Mouse (Mus musculus) left cerebral cortex, adult 9 months (tissue): ENCODE data around the gene Zfp459.
A peak's percentile ranks its signal among the peaks of the same experiment; 100 is the strongest.
"Not testable (repeated sequence)": the region's sequence is repeated elsewhere in the genome, so short reads cannot be mapped to it uniquely, and the experiment has no call there.

Experiments
- DNase-seq, 2 experiments: peaks; one replicate each; pipeline ENCODE4 v3.0.0; 2022; ENCODE audit warnings: low spot score in 2 of 2

The Zfp459 gene

DNA sequence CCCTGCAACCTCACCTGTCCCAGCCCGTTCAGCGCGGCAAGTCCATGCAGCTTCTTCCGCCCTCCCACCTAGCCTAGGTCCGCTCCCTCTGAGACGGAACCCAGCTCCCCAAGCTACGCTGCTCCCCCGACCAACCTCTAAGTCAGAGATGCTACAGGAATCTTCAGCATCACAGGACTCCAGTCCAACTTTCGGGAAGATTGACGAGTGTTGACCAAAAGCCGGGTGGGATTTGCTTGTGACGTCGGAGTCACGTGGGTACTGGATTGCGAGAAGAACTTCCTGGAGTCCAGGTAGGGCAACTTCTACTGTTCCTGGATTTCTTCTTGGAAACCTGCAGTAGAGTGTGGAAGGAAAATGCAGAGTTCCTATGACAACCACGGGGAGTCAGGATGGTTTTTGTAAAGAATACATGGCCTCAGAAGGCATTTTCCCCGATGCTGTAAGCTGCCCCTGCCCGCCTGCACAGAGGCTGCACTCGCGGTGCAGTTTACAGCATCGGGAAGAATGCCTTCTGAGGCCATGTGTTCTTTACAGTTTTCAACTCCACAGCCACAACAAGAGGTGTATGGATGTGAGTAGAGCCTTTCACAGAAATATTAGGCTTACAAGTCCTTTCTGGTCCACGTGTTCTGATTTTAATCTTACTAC is at the start of gene Zfp459:
TSS of gene Zfp459 (minus strand) at position 212 of the 651 bp plus-strand sequence.
- DNase-seq = peak in 1 of 2 experiments; percentile 23

DNA sequence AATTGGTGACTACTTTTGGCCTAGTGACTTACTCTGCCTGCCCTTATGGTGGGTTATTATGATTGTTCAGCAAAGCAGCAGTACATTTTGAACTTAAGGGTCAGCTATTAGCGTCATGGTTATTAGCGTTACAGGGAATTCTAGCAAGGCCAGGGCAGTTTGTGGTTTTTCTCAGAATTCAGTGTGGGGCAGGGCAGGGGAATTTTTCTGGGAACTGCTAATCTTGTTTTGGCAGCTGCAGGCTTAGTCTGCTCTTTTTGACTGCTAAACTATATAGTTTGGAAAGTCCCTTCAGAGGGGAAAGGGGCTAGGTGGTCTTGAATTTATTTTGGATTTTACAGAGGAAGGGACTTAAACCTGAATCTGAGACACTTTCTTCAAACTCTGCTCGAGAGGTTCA is 48.1 kb upstream of the Zfp459 start:
- DNase-seq = no peak

DNA sequence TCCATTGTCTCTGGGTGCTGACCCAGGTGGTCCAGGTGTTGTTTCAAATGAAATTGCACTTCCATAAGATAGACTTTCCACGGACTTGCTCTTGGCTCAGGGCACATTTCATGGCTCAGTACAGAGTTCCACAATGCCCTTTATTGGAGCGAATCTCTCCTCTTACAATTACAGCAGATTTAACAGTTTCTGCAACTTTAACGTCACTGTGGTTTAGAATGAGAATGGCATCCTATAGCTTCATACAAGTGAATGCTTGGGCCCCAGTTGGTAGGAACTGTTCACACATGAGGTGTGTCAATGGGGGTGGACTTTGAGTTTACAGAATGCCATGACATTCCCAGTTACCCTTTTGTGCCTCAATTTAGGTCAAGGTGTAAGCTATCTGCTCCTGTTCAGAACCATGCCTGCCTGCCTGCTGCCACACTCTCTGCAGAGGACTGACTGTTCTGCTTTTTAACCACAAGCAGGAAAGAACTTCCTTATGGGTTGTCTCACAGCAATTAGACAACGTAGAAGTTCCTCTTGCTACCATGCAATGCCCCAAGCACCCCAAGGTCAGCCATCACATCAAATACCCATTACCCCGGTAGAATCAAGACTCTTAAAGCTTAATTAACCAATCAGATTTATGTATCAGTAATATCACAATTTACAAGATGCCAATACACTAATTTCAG is 42.4 kb upstream of the Zfp459 start:
- not testable (repeated sequence) for DNase-seq

DNA sequence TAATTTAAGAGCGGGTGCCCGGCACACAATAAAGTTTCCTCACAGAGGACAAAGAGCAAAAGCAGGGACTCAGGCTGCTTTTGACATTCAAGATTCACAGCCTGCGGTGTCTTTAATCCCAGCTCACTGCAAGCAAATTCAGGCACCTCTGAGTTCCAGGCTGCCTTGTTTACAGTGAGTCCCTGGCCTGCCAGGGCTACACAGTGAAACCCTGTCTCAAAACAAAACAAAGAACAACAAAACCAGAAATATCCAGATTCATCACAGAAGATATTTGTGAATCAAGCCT is 30.7 kb upstream of the Zfp459 start:
- DNase-seq = no peak

DNA sequence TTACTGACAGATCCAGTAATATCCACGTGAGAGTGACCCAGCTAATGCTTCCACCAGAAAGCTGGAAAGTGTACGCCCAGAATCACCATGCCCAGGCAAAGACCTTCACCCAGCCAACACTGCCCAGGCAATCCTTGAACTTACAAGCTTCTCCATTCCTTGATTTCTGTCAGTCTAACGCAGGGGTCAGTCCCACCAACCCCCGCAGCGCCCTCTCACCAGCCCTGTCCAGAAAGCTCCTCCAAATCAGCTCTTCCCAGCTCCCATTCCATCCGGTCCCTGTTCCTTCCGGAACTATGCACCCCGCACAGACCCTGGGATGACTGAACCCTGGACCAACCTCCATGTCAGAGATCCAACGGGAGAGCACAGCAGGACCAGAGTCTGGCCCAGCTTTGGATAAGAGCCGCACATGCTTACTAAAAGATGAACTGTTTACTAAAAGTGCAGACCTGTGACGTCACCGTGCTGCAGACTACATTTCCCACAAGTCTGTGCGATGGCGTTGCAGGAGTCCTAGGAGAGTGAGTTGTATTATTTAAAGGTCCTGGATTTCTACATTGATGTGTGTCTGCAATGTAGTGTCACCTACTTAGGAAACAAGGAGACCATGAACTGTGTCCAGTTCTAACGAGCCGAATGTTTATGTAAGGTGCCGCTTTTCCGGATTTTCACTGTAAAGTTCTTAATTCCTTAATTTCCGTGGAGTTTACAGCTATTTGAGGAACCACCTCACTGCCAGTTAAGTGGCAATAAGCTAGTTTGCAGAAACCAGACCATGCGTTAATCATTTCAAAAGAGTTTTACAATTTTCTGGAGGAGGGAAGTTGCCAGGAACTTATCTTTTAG is 30.2 kb upstream of the Zfp459 start, which contains the start of gene Zfp874a:
TSS of gene Zfp874a (minus strand) at position 453 of the 849 bp plus-strand sequence.
- DNase-seq = peak; percentile 80 to 95

DNA sequence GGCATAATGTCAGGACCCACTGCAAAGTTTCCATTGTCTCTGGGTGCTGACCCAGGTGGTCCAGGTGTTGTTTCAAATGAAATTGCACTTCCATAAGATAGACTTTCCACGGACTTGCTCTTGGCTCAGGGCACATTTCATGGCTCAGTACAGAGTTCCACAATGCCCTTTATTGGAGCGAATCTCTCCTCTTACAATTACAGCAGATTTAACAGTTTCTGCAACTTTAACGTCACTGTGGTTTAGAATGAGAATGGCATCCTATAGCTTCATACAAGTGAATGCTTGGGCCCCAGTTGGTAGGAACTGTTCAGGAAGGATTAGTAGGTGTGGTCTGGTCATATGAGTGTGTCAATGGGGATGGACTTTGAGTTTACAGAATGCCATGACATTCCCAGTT is 15.9 kb upstream of the Zfp459 start:
- DNase-seq = not testable (repeated sequence)

DNA sequence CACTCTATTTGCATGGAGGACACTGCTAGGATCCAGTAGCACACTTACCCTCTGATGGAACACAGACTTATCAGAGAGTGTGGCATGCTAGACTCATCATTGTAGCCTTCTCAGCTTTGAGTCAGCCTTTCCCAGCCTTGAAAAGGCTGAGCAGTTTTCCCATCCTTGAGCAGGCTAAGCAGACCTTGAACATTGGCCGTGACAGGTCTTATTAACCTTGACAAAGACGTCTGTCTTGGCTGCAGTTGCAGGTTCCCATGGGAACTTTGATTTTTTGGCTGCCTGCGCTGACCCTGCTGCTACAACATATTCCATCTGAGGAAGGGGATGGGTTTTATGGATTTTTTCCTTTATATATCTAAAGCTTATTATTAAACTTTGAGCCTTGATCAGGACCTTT is 6.9 kb upstream of the Zfp459 start:
- DNase-seq = no peak

DNA sequence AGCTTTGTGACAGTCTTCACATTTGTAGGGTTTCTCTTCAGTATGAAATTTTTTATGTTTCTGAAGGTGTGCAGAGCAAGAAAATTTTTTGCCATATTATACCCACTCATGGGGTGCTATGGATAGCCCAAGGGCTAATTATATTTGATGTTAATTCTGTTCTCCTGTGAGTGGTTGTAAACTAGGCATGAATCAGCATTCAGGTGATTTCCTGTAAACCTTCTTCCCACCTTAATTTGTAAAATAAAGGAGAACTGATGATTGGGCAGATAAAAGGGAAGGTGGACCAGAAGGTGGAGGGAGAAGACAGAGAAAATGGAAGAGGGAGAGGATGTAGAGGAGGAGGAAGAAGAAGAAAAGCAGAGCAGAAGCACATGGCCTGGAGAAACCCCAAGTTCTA is 4.5 kb upstream of the Zfp459 start:
- not testable (repeated sequence) for DNase-seq

DNA sequence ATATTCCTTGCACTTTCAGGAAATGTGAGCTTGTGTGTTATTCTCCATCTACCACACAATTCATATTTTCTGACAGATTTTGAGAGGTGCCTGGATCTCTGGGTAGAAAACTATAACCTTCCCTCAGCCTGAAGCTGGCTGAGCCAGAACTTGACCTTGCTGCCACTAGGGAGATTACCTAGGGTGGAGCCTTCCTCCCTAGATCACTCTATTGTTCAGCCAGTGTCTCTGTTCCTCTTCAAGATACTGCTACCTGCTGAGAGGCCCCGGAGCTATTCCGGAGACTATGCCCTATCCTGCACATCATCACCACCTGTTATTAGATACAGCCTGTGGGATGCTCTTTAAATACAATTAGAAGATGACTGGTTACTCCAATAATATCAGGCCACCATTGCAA is 1.3 kb upstream of the Zfp459 start:
- not testable (repeated sequence) for DNase-seq

DNA sequence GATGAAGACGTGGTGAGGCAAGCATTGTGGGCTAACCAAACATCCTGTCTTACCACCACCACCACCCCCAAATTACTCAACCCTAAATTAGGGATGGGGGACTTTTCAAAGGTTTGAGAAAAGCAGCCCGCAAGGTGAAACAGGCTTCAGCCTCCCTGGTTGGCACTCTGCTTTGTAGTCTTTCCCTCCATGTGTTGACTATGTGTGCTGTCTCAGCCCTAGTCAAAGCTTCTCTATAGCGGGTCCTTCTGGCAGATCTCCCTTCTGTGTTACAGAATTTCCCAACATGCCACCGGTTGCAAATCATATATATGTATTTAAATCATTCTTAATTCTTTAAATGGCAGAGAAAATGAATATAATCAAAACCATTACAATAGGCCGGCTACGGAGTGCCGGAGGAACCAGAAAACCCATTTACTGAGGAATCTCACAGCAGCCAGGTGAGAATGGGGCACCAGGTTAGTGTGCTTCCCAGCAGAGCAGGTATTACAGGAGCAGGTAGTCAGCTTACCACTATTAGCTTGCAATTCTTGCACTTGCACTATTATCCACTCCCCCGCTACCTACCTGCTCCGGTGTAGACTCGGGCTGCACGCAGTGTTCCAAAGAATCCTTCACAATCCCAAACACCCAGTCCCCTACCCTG is 536 bp downstream of the Zfp459 start:
- DNase-seq = peak in 1 of 2 experiments; percentile 2

DNA sequence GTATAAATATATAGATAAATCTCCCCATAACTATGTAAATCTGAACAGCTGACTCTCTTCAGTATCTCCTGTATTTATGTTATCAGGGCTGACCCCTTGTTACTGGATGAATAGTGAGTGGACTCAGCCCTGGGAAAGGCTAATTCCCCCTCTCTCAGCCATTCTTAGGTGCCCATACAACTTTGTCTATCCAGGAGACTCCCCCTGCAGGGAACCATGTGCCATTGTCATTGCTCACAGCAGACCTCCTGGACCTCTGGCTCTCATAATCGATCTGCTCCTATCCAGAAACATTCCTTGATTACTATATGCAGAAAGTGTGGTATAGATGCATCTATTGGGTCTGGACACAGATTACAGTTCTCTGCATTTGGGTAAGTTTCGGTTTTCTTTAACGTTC is 4.4 kb downstream of the Zfp459 start:
- no peak for DNase-seq

DNA sequence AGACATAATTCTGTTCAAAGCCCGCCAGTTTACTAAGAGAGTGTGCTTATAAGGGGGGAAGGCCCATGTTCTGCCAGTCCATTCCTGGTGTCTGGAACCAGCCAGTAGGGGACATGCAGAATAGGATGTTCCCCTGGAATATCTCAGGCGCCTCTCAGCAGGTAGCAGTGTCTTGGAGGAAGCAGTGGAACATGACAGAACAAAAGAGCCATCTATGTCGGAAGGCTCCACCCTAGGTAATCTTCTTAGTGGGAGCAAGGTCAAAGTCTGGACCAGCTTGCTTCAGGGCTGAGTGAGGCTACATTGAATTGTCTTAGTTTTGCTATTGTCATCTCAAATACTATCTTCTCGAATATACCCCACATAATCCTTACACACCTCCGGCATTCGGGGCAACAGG is 5.5 kb downstream of the Zfp459 start:
- no peak for DNase-seq

DNA sequence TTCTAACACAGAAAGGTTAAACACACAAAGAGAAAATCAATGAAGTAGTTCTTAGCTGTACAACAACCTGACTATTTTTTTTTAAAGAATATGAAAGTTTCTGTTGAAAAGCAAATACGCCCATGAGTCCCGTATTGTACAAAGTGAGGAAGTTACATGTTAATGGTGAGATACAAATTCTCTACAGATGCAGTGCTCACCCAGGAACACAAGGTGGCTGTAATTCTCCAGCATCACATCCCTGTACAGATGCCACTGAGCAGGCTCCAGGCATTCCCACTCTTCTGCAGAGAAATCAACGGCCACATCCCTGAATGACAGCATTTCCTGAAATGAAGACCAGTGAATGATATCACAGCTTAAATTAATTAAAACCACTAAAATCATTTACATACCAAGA is 7.6 kb downstream of the Zfp459 start:
- DNase-seq = peak in 1 of 2 experiments; percentile 5

DNA sequence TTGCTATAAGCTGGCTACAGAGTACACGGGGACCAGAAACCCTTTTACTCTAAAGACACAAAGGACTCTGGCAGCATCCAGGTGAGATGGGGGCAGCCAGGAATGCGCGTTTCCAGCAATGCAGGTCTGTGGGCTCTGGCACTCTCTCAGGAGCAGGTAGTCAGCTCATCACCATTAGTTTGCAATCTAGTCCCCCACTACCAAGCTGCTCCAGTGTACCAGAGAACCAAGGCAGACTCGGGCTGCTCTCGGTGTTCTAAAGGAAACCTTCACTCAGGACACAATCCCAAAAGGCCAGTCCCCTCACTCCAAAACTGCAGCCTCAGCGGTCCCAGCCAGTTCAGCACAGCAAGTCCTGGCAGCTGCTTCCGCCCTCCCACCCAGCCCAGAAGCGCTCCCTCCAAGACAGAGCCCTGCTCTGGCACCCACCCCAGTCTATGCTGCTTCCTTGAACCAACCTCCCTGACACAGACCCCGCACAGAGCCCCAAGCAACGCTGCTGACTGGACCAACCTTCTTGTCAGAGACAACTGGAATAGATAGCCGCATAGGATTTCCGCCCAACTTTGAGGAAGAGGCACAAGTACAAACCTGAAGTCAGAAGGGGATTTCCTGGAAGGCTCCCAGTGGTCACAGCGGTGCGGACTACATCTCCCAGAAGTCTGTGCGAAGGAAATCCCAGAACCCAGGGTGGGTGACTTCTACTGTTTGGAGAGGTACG is 21.9 kb downstream of the Zfp459 start, which contains the start of gene Zfp429:
TSS of gene Zfp429 (minus strand) at position 637 of the 721 bp plus-strand sequence.
- peak in 1 of 2 experiments; percentile 70 for DNase-seq

DNA sequence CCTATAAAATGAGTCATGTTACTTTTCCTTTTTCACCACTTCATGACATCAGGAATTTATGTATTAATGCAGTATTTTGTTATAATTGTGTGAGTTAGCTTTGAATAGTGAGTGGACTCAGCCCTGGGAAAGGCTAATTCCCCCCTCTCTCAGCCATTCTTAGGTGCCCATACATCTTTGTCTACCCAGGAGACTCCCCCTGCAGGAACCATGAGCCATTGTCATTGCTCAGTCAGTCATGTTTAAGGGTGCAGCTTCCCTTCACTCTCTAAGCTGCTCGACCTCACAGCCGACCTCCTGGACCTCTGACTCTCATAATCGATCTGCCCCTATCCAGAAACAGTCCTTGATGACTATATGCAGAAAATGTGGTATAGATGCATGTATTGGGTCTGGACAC is 45.0 kb downstream of the Zfp459 start:
- not testable (repeated sequence) for DNase-seq

DNA sequence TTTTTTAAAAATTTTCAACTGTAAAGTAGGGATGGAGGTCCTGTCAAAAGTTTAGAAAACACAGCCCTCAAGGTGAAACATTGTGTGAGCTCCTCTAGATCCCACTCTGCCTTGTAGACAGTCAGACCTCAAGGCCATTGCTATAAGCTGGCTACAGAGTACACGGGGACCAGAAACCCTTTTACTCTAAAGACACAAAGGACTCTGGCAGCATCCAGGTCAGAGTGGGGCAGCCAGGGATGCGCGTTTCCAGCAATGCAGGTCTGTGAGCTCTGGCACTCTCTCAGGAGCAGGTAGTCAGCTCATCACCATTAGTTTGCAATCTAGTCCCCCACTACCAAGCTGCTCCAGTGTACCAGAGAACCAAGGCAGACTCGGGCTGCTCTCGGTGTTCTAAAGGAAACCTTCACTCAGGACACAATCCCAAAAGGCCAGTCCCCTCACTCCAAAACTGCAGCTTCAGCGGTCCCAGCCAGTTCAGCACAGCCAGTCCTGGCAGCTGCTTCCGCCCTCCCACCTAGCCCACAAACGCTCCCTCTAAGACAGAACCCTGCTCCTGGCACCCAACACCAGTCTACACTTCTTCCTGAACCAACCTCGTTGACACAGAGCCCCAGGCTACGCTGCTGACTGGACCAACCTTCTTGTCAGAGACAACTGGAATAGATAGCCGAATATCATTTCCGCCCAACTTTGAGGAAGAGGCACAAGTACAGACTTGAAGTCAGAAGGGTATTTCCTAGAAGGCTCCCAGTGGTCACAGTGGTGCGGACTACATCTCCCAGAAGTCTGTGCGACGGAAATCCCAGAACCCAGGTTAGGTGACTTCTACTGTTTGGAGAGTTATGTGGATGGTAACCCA is 45.9 kb downstream of the Zfp459 start, which contains the start of the genes Gm28041 and Zfp456:
TSS of gene Gm28041 (minus strand) at position 684 of the 862 bp plus-strand sequence.
TSS of gene Zfp456 (minus strand) at position 761 of the 862 bp plus-strand sequence.
- DNase-seq = peak in 1 of 2 experiments; percentile 62

DNA sequence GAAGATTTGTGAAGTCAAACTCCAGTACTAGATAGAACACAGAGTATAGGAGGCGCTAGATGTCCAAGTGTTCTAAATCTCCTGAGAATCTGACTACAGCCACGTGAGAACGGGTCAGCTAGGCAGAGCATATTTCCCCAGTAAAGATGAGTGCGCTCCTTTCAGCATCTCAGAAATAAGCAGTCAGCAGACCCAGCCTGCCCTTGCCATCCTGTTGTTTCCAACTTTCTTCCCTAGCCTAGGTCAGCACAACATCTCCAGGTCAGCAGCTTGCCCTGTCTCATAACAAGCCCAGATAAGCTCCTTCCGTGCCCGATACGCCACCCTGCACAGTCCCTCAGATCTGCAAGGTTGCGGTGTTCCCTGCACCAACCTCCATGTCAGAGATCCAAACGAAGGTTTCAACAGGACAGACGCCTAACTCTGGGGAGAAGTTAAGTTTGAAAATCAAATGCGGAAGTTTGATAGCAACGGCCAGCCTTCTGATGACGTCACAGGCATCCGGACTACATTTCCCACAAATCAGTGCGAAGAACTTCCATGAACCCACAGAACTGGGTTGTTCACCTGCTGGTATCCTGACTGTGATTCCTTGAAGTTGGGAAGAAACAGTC is 61.0 kb downstream of the Zfp459 start, which contains the start of the genes Gm28044 and Zfp953:
TSS of gene Gm28044 (minus strand) at position 406 of the 614 bp plus-strand sequence.
TSS of gene Zfp953 (minus strand) at position 475 of the 614 bp plus-strand sequence.
- DNase-seq = peak; percentile 57 to 94
